Mouse (Mus musculus) liver, embryonic 14.5 days (tissue): Measurements from ENCODE around the gene Inpp4a.

ENCODE experiments used
- CTCF ChIP-seq: IDR thresholded peaks from 2 replicates; pipeline ENCODE4 v1.5.1; 2016; ENCODE audit warnings: antibody characterized with exemption, low read depth, control low read depth
- EP300 ChIP-seq: IDR thresholded peaks from 2 replicates; pipeline ENCODE4 v1.6.1; 2016; ENCODE audit warnings: antibody characterized with exemption, low read depth

DNA sequence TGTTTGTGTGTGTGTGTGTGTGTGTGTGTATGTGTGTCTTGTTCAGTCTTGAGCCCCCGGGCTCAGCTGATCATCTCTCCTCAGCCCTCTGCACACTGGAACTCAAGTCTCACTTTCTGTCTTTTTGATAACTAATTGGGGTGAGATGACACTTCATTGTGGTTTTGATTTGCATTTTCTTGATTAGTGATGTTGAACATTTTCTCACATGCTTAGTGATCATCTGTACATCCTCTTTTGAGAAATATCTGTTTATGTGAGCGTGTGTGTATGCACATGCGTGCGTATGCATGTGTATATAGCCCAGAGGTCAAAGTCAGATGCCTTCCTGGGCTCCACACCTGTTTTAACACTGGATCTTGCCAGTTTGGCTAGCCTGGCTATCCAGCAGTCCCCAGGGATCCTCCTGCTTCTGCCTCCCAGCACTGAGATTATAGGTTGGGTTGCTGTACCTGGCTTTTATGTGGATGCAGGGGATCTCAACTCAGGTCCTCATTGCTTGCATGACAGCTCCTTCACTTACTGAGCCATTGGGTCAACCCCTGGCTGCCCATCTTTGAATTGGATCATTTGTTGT is 10.4 kb downstream of the Inpp4a start:
- TF ChIP-seq CTCF, result no peak
- no peak for TF ChIP-seq EP300
